Mouse (Mus musculus) layer of hippocampus, adult 18-20 months (tissue): ENCODE results near the gene Aip. TPM values are rescaled to one million over a fixed set of nuclear protein-coding genes. Genes with fewer than 3 reads are reported as not detected.
A peak's percentile ranks its signal among the peaks of the same experiment; 100 is the strongest.

Experiments used
- DNase-seq, 2 experiments: peaks; one replicate each; pipeline ENCODE4 v3.0.0; 2022; ENCODE audit warnings: low spot score in 2 of 2
- long read RNA-seq: library from polyadenylated mRNA; stranded (forward); transcript quantifications from one replicate; pipeline ENCODE4 v2.0.0, GENCODE M21; 2021
- total RNA-seq, 2 experiments: library from RNA; stranded (reverse); gene quantifications; 2 replicates each; pipeline ENCODE4 v1.2.3; 2021

Gene Aip
- total RNA-seq, result 100 to 1,000 TPM; 121 to 140 TPM
- long read RNA-seq, transcript Aip-201 (6 exons, 1,261 nt), result major isoform, 75 of 100 reads
- long read RNA-seq, transcript Aip-202 (7 exons, 1,378 nt), result minor isoform, 8 of 100 reads
- long read RNA-seq, partial matches to known transcripts, result 5 of 100 reads
- long read RNA-seq, other reads (novel, unspliced or antisense), result 12 of 100 reads

DNA sequence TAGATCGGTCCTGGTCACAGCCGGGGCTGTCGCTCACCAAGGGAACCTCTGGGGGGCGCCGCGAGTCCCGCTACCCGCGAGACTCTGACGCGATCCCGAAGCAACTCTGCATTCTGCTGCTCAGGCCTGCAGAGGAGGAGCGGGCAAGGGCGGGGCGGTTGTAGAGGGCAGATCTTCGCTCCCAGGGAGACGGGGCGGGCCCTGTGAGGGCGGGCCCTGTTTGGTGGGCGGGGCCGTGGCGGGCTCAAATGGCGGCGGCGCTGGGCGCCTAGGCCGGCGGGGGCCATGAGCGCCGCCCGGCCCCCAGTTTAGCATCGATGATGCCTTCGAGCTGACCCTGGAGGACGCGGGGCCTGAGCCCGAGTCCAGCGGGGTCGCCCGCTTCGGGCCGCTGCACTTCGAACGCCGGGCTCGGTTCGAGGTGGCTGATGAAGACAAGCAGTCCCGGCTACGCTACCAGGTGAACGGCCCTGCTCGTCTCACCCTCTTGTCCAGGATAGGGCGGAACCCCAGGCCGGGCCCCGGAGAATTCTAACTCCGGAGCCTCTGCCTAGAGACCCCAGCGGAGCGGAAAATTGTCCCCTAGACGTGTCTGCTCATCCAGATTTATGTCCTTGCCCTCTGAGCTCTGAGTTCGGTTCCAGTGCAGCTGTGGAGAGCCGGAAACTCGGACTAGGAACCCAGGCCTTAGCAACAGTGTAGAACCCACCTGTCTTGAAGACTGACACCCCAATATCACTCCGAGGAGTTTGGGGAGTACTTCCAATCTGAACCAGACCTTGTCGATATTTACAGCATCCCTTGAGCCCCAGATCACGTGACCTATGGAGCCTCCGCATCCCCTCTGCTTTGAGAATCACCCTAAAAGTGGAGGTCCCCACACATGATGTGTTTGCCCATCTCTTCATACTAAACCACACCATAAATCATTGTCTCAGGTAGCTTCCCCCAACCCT lies at the start of gene Aip:
Aip (minus strand) TSS at position 118 of the 956 bp plus-strand sequence.
- peak; percentile 98 to 99 for DNase-seq

DNA sequence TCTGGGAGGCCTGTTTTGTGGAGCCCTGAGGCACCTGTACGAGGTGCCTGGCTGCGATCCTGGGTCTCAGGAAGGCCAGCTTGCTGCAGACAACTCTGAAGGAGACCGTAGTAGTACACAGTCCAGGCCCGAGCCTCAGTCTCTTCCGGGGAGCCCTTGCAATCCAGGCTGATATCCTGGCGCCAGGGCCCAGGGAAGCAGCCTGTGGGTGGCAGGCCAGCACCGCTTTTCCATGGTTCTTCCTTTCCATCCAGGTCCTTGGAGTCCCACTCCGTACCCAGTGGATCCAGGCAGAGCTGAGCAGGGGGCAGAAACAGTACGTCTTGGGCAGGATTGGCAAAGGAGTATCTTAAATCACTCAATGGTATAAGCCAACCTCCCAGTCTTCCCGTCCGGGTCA lies 47.3 kb upstream of the Aip start:
- DNase-seq, result no peak

DNA sequence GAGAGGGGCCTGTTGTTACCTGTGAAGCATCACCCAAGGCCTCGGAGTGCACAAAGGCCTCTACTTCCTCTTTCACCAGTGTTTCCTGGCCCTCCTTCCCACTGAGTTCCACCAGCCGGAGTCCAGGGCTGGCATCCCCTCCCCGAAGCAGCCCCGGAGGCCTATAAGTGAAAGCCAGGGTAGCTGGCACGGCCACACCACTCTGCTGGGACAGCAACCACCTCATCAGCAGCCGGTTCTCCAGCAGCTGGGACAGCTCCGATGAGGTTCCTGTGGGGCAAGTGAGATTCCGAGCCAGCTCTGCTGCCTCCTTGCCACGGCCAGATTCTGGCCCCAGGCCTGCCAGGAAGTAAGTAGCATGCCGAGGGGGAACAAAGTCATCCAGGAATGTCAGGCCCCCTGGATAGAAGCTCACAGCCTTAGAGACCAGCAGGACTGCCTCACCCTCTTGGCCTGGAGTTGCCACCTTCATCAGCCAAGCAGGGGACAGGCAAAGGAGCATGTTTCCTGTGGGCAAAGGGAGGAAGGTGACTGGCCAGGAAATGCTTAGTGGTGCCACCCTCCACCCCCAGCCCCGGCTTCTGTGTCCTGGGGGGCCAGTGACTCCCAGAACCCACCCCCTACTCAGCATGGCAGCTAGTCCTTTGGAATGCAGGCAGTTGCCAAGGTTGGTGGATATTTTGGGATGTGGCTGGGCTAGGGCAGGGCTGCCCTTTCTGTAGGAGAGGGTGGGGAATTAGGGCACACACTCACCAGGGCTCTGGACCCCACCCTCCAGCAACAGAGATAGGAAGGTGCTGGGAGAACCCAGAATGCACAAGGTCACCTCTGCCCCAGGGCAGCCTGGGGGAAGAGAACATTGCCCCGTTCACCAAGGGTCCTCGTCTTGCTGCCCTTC lies 46.0 kb upstream of the Aip start:
- no peak for DNase-seq

DNA sequence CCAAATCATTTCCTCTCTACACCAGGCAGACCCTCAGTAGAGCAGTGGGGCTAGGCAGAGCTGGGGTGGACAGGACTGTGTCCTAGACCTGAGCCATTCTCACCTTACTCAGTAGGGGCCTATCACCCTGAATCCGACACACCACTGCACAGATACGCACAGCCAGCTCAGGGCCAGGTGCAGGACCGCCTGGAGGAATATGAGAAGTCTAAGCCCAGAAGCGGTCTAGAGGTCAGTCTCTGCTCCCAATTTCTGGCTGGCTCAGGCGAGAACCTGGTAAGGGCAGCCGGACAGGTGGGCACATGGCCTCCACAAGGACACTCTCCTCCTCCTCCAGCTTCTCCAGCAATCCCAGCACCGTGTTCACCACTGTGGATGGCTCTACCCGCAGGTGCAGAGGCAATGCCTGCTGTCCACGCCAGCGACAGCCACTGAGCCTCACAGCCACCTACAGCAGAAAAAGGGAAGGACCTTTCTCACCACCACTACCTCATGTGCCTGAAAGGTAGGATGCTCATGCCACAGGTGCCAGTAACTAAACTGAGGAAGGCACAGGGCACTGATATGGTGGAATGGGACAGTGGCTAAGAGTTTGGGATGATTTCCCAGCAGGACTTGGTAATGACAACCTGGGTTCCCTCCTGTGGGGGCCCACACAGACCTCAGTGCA lies 45.2 kb upstream of the Aip start:
- no peak for DNase-seq

DNA sequence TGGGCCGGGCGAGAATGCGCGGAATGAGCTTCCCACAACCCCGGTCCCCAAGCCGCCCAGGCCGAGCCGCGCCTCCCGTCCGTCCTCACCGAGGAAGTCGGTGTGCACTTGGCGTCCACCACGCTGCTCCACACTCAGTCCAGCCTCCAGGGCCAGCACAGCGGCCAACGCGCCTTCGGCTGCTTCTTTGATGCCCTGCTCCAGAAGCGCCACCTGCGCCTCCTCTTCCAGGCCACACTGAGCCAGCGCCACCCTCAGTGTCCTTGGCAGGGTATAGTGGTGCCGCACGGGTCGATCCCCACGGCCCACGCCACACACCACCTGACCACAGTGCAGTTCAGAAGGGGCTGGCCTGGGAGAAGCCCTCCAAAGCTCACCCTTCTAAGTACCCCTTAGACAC lies 44.2 kb upstream of the Aip start:
- no peak for DNase-seq

DNA sequence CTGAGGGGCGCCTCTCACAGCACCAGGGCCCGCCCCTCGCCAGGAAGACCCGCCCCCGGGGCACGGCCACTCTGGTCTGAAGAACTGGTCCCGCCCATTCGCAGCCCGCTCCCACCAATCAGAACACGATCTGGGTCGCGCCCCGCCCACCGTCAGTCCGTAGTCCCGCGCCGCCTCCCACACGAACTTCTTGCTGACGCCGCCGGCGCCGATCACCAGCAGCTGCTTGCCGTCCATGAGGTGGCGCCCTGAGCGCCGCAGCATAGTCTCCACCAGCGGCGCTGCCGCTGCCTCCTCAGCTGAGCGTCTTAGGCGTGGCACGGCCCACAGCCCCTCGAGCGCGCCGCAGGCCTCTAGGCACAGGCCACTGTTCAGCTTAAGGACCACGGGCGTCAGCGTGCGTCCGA lies 43.7 kb upstream of the Aip start:
- peak; percentile 99 for DNase-seq

DNA sequence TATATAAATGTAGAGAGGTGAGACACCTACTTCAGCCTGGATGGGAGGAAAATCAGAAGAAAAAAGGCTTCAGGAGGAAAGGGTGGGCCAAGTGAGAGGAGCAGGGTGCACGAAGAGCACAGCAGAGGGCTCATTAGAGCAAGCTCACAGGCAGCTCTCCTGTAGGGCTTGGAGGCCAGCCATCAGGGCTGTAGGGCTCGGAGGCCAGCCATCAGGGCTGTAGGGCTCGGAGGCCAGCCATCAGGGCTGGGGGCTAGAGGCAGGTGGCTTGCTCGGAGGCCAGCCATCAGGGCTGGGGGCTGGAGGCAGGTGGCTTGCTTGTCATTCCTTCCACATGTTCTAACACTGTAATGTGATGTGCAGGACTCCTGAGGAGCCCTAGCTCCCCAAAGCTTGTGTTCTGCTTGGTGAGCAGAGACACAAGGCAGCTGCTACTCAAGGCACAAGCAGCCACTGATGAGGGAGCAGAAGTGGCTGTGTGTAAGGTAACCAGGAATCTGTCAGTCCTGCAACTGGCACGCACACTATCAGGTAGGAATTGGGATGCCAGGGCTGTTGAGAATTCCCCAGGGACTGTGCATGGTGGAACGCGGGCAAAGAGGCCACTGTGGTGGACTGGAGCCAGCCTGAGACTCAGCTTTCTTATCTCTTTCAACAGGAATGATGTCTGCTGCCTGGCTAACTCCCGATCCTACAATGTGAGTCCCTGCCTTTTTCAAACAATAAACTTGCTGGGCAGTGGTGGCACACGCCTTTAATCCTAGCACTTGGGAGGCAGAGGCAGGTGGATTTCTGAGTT lies 41.2 kb upstream of the Aip start:
- DNase-seq, result no peak

DNA sequence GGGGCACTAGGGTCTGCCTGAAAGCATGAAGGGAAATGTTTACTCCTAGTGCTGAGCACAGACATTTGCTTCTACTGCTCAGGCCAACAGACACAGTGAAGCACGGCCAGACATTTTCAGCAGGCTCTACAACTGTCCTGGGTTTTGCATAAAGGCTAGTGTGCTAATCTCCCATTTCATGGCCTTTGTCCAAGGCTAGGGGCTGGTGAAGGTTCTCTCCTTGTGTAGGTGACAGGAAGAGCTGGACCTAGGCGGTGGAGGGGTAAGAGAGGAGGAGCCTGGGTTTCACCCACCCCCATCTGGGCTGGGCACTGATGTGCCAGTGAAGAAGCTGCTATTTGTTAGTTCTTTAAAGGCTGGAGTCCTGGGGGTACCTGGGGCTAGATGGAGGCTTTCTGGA lies 39.1 kb upstream of the Aip start:
- DNase-seq, result no peak

DNA sequence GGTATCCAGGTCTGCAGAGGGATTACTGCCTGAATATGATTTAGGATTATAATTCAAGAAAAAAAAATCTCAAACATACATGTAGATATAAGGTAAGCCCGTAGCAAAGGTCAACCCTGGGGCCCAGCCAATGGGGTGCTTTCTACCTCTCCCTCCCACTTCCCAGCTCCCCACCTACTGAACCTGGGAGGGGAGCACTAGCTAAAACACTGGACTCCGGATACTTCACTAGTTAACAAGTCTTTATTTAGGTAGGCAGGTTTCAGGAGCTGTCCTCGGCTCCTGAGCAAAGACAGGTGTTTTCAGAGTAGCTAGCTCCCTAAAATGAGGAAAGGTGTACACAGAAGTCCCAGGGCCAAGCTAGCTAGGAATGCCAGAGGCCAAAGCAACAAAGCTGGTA lies 38.4 kb upstream of the Aip start:
- DNase-seq, result no peak

DNA sequence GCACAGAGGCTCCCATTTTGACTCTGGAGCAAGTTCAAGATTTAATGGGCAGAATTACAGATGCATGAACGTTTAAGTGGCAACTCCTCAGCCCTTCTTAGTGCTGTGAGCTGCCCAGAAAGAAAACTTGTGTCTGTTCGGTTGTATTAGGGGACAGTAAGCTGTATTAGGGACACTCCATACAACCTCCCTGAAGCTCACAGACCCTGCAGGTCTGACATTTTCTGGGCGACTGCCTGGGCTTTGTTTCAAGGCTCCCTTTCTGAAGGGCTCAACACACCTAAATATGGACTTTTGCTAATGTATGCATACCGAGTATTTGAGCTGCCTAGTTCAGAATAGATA lies 37.9 kb upstream of the Aip start:
- DNase-seq, result no peak

DNA sequence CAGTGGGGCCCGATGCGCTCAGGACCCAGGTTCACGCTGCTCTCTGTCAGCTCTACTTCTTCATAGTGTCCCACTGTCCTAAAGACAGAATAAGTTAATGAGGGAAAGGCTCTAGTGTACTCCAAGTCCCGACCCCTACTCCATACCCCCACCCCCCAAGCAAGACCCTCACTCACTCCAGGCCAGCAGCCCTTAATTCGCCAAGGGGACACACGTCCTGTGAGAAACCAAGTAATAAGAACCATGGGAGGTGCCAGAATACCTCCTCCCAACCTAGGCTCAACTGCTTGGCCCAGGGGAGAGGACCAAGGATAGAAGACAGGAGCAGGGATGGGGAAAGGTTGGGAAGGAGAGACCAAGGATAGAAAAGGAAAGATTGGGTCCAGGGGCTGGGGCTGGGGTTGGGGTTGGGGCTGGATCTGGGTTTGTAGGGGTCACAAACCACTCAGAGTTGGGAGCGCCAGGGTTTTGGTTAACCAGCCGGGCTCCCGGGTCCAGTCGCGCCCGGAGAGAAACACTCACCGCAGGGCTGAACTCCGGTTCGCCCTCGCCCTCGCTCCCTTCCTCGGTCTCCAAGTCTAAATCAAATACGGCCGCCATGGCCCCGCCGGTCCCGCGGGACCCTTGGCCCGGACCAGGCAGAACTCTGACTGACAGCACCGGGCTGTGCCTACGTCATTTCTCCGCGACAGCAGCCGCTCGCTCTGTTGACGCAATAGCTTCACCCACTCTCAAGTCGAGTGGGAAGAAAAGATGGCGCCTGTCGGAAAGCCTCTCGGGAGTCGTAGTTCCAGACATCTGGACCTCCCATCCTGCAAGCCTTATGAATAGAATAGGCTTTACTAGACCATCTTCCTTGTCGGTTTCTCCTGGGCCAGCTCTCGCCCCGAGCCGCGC lies 37.2 kb upstream of the Aip start, which contains the start of gene Rps6kb2:
Rps6kb2 (minus strand) TSS at position 709 of the 897 bp plus-strand sequence.
- DNase-seq, result peak; percentile 96 to 99

DNA sequence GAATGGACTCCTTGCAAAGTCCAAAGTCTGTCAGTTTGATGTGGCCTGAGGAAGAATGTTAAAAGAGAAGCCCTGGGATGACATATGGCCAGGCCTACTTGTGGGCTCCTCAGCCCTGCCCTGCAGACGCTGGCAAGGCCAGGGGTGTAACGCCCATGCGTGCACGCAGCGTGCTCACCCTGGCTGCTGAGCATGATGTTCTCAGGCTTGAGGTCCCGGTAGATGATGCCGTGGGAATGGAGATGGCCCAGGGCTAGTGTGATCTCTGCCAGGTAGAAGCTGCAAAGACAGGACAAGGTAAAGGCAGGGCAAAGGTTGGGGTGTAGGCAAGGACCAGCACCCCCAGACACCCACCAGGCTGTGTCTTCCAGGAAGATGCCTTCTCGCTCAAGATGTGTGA lies 33.4 kb upstream of the Aip start:
- no peak for DNase-seq

DNA sequence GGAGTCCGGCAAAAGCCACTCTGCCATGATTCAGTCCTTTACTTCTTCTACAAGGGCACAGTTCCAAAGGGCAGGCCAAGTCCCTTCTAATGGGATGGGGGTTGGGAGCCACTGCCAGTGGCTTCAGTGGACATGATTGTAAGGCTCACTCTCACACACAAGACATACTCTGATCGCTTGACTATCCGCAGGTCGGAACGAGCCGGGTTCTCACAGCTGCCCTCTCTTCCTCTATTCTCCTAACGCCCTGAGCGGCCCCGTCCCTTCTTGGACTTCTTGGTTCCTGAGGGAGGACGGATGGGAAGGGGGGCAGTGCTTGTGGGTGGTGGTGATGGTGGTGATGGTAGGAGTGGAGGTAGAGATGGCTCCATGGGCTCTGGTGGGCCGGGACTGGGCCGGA lies 31.1 kb upstream of the Aip start:
- no peak for DNase-seq

DNA sequence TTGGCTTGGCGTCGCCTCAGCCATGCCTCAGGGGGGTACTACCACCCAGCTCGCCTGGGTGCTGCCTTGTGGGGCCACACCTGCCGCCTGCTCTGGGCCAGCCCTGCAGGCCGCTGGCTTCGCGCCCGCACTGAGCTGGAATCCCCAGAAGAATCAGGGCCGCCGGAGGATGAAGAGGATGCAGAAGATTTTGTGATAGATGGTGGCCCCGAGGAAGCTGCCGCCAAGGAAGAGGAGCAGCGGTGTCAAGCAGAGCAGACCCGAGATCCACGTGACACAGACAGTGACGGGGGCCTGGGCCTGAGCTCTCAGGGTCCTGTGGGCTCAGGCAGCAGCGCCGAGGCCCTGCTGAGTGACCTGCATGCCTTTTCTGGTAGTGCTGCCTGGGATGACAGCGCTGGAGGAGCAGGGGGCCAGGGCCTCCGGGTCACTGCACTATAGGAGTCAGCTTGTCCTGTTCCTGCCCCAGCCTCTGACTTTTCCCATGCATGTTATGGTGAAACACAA lies 30.5 kb upstream of the Aip start:
- DNase-seq, result no peak

DNA sequence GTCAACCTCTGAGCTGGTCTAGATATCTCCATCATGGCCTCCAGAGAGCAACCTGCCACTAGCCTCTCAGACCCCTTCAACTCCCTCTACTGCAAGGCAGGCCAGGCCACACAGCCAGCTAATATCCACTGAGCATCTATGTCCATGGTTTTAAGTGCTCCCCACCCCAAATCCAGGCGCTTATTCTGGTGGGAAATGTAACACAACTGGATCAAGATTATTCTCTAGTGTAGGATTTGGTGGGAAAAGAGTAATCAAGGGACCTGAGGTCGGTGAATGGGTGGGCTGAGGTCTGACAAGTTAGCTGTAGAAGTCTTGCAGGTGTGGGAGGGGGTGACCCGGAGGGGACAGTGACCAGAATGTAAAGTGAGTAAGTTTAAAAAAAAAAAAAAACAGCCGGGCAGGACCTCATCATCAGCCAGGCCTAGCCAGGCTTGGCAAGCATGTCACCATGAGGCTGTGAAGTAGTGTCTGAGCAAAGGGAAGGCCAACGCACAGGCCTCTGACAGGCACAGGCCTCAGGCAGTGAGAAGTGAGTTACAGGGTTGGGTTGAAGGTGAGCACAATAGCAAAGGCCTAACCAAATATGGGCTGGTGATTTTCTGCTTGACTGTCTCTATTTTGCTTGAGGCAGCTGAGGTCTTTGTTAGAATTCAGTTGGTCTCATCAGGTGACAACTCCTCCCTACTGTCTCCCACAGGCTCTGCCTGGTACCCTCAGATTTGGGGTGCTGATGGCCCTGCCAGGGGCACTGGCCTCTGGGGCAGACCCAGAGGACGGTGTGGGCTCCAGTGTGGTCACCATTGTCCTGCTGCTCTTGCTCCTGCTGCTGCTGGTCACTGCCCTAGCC lies 29.8 kb upstream of the Aip start:
- no peak for DNase-seq

DNA sequence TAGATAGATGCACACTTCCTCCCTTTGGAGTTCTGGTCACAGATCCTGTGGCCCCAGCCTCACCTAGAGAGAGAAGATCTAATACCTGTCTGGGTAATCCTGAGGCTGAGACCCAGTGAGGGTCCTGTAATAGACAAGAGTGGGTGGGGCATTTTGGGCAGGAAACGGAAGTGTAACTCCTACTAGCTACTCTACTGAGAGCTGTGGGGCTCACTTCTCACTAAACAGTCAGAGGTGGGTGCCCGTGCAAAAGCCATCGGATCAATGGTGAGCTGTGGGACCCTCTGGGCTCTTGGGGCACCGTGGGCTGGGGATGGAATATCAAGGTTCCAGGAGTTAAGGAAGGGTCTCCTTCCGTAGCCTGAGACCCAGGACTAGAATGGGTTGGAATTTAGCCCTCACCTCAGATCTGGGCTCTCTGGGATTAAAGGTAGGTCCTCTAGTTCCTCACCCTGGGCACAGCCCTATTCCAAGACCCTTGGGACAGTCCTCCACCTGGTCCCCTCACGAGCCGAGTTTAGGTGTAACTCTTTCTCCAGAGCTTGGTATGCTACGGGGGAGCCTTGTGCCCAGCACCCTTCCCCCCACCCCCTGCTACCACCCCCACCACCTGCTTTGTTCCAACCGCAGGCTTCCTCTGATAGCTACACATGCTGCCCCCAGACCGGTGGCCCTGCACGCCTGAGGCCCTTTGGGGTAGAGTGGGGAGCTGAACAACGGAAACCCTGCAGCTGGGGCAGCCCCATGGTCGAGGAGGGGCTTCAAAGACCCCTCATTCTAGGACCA lies 29.0 kb upstream of the Aip start:
- no peak for DNase-seq

DNA sequence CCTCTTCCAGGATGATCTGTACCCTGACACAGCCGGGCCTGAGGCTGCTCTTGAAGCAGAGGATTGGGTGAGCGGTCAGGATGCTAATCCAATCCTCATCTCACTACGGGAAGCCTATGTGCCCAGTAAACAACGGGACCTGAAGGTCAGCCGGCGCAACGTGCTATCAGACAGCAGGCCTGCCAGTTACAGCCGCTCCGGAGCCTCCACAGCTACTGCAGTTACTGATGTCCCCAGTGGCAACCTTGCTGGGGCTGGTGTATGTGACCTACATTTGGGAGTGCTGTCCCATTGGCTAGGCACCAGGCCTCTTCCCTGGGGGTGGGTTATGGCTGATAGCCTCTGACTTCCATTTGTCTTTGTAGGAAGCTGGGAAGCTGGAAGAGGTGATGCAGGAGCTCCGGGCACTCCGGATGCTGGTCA lies 27.6 kb upstream of the Aip start, which contains the start of gene Ptprcap:
Ptprcap (plus strand) TSS at position 373 of the 423 bp plus-strand sequence.
- DNase-seq, result no peak
